Mouse (Mus musculus) 416B (cell line): ENCODE results near the gene Lrrc19.
"Not testable (repeated sequence)": the region's sequence is repeated elsewhere in the genome, so short reads cannot be mapped to it uniquely, and the experiment has no call there.

Experiments
- DNase-seq: peaks from one replicate; pipeline ENCODE4 v3.0.0; 2011; ENCODE audit warnings: low read depth

Gene Lrrc19

DNA sequence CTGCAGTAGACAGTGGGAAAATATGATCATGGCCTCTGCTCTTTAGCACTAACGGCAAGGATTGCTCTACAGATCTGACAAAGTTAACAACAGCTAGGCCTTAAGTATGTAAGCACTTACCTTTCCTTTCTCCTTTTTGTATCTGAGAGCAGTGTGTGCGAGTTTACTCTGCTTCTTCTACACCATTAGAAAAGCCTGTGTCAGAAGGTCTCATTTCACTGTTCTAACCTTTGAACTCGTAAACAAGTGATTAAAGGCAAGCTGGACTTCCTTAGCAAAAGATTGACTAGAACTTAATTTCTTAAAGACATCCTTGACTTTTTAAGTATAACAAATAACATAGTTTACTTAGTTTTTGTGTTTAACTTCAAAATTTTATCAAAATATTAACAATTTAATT lies at the start of gene Lrrc19:
Gene Lrrc19, minus strand, starts transcription at position 225 of the 400 bp plus-strand sequence.
- DNase-seq: no peak

DNA sequence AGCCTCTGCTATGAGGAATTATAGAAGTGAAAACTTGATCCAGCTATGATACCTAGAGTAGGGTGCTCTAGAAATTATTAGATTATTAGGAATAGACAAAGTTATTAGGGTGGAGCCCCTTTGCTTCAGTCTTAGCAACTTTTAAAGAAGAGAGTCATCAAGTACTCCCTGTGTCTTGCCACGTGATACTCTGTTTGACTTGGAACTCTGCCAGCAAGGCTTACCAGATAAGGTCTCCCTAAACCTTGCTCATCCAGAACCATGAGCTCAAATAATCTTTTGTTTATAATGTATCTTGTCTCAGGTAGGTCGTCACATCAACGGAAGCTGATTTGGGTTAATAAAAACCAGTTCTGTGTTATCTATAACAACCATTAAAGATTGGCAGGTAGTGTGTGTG lies 46.4 kb upstream of the Lrrc19 start:
- peak; percentile 23 for DNase-seq

DNA sequence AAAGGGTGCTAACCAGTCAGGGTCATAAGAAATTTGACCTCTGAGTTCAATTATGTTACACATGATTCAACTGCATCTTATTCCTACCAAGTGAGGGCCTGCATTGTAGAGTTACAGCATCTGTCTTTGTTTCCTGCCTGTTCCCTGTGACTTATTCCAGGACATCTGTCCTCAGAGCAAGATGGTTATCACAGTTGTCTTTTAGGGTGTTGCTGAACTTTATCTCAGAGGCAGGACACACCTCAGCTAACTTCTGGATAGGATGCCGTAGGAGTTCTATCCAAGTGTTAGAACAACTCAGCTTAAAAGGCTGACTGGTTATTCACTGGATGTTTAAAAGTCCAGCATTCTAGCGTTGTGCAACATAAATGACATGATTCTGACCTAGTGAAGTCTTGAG lies 42.2 kb upstream of the Lrrc19 start:
- no peak for DNase-seq

DNA sequence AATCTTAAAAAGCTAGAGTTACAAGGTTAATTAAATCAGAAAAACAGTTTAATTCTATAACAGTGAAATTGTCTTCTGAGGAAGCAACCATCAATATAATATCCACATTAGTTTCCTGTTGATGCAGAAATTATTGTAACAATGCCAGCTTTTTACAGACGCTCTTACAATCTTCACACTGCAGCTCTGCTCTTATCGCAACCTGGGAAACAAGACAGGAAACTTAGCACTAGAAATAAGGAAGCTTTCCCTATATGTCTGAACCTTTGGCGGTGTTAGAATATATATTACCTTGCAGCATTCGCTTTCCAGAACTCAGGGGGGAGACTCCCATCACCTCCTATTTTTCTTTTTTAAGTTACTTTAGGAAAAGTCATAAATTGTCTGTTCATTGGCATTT lies 41.1 kb upstream of the Lrrc19 start:
- peak; percentile 10 for DNase-seq

DNA sequence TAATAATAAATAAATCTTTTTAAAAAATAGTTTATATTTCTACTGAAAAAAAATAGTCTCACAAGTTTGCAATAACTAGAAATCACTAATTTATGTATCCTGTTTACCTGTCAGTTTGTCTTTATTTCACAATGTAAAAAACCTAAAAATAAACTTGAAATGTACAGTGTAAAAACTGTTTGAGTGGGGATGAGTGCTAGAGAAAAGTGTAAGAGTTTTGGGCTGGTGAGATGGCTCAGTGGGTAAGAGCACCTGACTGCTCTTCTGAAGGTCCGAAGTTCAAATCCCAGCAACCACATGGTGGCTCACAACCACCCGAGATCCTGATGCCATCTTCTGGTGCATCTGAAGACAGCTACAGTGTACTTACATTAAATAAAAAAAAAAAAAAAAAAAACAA lies 39.9 kb upstream of the Lrrc19 start:
- not testable (repeated sequence) for DNase-seq

DNA sequence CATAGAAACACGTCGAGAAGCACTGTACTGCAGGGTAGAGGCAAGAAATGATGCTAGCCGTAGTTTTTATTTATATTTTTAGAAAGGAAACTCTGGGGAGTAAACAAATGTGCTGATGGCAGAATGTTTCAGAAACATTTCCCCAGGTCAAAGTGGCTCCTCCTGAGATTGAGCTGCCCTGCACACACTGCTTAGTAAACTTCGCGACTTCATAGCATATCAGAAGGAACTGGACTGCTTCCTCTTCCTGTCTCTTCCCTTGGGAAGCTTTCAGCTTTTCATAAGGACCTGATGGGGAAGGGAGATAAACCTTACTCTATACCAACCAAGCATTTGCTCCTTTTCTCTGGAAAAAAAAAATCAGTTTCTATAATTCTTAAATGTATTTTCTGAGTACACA lies 33.4 kb upstream of the Lrrc19 start:
- no peak for DNase-seq

DNA sequence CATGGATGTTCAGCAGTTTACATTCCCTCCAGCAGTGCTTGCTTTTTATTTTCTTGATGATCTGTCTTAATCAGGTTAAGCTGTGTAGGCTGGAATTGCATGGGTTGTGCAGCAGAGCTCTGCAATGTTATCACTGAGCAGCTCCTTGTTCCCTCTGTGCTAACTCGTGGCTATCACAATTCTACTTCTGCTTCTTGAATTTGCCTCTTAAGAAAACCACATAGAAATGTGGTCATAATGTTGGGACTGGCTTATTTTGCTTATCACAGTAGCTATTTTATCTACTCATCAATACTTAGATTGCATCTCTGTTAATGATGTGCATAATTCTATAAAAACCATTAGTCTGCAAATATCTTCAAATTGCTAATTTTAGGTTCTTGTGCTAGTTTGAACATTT lies 32.1 kb upstream of the Lrrc19 start:
- peak; percentile 22 for DNase-seq

DNA sequence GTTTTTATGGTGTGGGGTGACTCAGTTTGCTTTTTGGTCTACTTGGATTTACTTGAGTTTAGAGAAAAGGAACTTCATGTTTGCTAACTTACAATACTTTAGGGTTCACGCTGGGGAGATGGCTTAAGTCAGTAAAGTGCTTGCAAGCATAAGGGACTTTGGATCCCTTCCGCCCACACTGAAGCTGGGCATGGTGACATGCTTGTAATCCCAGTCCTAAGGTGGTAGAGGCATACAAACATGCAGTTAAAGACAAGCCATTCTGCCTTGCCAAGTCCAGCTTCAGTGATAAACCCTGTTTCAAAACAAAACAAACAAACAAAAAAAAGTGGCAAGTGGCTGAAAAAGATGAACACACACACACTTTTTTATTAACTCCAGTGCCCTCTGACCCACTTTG lies 31.2 kb upstream of the Lrrc19 start:
- no peak for DNase-seq

DNA sequence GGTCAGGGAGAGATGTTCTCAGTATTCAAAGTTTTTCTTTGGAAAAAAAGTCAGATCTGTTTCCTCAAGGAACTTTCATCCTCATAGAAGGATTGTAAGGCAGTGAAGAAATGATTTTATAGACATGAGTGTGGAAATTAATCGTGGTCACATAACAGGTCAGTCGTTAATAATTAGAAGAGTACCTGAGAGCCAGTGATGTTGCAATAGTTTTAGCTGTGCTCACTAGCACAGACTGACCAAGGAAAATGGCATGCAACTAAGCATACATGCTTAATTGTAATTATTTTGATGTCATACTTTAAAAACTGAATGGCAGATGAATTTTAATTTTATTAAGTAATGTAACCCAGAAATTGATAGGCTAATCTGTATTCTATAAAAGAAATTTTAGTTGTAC lies 30.7 kb upstream of the Lrrc19 start:
- no peak for DNase-seq

DNA sequence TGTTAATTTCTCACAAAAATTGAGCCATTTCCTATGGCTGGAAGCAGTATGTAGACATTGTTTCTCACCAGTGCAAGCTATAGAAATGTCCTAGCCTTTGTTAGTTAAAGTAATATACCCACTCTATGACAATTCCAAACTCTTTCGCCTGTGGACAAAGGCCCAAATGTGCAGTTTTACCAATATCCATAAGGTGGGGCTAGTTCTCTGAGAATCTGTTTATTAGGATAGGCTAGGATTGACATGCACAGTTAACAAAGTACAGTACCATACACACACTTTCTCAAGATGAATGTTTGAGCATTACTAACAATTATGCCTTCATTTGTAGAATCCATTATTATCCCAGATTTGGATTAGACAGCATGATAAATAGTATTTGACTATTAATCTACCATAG lies 19.8 kb upstream of the Lrrc19 start:
- peak; percentile 59 for DNase-seq

DNA sequence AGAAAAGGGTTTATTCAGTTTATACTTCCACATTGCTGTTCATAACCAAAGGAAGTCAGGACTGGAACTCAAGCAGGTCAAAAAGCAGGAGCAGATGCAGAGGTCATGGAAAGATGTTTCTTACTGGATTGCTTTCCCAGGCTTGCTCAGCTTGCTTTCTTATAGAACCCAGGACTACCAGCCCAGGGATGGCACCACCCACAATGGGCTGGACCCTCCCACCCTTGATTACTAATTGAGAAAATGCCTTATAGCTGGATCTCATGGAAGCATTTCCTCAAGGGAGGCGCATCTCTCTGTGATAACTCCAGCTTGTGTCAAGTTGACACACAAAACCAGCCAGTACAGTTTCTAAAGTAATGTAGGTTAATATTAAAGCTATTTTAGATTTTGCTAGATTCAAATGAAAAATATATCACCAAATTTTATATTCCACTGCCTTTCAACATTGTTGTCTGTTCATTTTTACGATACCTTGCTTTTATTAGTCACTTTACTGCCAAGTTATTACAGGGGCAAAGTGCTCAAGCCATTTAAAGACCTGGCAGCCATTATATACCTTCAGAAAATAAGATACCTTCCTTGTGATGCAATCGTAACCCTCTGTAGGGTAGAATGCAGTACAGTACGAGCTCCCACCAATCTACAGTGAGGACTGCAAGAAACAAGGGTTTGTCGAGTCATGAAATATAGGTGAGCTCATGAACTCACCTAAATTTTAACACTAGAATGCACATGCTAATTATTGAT lies 657 bp upstream of the Lrrc19 start:
- not testable (repeated sequence) for DNase-seq

DNA sequence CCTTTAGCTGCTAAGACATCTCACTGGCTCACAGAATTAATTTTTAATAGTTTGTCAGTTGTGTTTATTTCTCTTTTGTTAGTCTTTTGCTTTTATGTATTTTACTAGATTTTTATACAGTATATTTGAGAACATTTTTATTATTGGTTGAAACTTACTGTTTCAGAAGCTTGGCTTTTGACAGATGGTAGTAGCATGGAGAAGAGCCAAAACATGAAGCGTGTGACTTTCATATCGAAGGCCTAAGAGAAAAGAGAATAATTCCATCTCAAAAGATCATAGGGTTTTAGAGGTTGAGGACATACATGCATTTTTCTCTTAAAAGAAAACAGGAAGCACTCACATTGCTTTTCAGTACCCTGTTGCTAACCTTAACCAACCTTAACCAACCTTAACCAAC lies 6.8 kb downstream of the Lrrc19 start:
- DNase-seq: no peak

DNA sequence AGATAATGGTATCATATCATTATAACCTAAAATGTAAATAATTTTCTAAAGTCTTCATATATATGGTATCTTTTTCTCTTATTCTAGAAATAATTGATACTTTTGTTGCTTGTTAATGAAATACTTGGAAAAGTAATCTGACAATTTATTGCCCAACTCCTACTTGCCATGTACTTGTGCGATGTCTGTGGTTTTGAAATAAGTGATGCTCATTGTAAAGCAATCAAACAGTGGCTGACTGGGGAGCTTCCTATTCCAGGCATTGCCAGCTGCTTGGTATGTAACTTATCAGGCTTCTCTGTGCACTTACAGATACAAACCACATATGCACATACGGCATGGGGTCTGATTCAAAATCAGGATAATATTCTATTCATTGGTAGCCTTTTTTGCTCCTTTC lies 29.9 kb downstream of the Lrrc19 start:
- peak; percentile 35 for DNase-seq

DNA sequence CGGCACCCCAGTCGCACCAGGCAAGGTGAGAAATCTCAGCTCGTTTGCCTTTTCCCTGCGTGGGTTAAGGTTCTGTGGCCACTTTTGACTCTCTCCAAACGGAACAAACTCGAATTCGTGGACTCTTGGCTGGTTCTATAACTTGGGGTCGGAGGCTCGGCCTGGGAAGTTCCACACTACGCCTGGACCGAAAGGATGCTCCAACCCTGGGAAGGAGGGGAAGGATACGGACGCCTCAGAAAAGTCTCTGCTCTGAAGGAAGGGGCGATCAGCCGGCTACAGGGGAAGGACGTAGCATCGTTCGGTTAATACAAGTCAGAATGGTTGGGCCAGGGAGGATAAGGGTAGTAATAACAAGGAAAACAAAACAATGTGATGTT lies 35.3 kb downstream of the Lrrc19 start:
- DNase-seq: no peak

DNA sequence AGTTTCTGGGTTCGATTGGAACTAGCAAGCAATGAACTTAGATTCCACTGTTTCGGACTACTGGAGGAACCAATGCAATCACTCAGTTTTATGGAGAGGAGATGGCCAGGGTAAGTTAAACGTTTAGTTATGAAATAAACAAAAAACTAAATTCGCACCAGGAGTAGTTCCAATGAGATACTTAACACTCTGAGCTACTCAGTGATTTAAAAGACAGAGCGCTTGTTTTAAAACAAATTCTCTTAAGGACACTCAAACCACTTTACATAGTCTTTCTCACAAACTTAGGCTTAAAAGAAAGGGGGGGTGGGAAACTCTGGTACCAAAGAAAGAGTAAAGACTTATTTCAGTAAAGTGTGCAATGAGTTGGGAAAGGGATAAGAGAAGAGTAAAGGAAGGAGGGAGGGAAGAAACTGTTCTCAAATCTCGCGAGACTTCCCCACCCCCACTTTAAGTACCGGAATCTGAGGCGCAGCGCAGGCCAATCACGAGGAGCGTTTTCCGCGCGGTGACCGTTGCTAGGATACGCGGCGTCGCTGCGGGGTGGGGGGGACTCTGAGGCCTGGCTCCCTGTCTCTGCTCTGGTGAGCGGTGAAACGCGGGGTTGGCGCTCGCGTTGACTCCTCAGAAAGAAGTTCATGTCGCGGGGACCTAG lies 35.8 kb downstream of the Lrrc19 start, which contains the start of gene Ift74:
Gene Ift74, plus strand, starts transcription at position 520 of the 655 bp plus-strand sequence.
- DNase-seq: peak; percentile 96

DNA sequence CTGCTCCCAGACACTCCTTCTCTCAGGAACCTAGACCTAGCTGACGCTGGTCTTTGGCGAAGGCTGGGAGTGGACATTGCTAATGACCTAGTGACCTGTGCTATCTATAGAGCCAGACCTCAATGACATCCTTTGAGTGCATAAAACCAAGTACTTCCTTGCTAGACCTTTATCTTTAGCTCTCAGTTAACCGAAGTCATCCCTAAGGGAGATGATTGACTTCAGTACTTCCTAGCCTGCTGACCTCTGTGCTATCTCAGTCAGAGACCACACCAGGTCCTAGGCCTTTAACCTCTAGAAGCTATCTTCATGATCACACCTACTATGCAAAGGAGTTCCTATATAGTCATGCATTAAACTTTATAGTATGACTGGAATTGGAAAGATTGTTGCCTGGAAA lies 39.6 kb downstream of the Lrrc19 start:
- peak; percentile 92 for DNase-seq

DNA sequence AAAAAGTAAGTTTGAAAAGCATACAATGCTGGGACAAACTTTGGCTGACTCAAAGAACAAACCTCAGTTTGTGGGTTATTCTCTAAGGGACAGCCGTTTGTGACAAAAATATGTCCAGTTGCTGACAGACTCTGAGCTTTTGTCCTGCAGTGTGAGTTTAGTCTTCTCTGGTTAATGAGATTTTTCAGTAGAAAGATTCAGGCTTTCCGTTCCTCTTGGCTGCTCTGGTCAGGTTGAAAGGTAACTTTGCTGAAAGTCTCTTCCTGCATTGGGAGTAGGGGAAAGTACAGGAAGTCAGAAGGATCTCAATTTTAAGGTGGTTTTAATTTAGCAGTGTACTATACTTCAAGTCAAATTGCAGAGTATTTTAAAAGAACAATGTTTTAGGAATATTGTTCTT lies 44.4 kb downstream of the Lrrc19 start:
- no peak for DNase-seq

DNA sequence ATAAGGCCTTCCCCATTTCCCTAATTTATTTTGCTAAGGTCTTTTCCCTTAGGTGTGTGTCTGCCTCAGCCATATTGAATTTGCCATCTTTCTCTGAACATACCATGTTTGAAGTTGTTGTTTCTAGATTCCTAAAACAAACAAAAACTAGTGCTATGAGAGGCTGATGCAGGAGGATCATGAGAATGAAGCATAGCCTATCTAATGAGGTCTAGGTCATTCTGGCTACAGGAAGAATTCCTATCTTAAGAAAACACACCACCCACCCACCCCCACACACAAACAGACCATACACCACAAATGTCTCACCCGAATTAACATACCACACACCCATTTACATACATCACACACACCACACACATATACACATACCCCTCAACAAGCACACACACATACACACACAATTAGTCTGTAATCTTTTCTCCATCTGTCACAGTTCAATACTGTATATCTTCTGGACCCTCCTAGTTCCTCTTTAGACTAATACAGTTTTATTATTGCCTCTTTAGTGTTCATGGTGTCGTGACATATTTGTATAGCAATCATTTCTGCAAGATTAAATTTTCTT lies 45.4 kb downstream of the Lrrc19 start:
- no peak for DNase-seq

DNA sequence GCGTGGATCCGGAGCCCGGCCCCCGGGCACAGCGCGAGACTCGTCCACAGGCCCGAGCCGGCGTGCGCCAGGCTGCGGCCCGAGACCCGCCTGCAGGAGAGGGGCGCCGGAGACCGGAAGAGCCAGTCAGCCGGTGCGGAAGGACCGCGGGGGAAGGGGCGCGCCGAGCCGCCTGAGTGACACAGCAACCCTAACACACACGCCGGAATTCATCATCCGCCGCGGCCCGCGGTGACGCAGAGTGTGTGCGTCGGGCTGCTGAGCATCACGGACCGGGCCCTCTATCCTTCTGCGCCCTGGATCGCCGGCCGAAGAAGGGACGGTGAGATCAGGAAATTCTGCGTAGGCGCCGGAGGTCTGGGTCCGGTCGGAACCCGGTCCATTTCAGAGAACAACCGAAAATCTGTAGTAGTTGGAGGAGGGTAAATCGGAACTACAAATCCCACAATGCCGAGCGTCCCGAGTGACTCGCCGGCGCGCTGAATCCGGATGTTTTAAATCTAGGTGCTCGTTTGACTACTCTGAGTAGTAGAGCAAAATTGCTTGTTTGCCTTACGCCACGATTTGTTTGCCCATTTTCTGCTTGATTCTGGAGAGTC lies 46.8 kb downstream of the Lrrc19 start, which contains the start of gene Plaa:
Gene Plaa, minus strand, starts transcription at position 214 of the 599 bp plus-strand sequence.
- peak; percentile 91 for DNase-seq

DNA sequence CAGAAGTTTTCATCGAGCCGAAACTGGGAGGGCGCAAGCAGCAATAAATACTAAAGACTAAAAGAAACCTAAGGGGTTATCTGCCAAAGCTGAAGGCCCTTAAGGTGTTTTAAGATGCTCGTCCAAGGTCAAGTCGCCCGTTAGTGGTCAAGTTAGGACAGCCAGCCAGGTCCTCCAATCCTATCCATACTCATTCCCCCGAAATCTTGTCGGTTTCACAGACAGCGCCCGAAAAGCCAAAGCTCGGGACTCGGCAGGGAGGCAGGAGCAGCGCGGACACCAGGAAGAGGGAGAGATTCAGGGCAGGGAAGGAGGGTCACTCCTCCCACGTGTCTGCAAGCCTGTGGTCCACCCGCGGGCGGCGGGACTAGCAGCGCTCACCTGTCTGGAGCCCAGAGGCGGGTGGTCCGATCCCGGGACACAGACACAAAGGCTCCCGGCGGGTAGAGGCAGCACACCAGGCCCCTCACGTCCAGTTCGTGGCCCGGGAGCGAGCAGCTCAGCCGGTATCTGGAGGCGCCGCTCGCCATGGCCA lies 47.4 kb downstream of the Lrrc19 start:
- DNase-seq: peak; percentile 53

DNA sequence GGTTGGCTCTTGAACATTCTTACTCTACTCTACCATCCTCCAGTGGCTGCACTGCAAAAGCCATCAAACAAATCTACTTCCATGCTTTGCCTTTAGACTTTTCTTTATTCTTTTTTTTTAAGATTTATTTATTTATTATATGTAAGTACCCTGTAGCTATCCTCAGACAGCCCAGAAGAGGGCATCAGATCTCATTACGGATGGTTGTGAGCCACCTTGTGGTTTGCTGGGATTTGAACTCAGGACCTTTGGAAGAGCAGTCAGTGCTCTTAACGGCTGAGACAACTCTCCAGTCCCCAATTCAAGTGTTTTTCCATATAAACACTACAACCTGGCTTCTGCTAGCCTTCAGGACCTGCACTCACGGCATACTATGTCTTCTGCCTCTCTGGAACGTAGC lies 48.5 kb downstream of the Lrrc19 start:
- peak; percentile 41 for DNase-seq

DNA sequence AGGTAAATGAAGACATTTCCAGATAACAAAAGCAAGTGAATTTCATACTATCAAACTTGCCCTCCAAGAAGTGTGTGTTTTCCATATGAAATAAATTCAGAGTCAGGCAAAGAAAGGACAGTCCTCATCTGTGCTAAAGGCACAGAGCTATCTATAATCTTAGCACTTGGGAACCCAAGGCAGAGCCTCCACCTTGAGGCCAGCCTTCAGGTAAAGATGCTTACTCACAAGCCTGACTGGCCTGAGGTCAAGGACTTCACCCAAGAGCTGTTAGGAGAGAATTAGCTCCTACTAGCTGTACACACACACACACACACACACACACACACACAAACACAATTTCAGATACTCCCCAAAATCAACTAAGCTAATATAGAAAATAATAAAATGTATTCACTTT lies 57.2 kb downstream of the Lrrc19 start:
- no peak for DNase-seq
